Mouse (Mus musculus): ENCODE results near the gene Usp42.

GRCm38 (mm10) chr5:143668884-143669283 is 63.2 kb downstream of the Usp42 start:
- no peak for TF ChIP-seq POLR2A (IDR thresholded peaks at IDR 0.05; ENCODE audit: low read depth, low read length)
- TF ChIP-seq CTCF (conservative IDR thresholded peaks at IDR 0.05; ENCODE audit: insufficient read depth, insufficient read length, low read depth, low read length): no peak
